Mouse (Mus musculus): Measurements from ENCODE around the gene Nxf1. TPM values are rescaled to one million over a fixed set of nuclear protein-coding genes. Genes with fewer than 3 reads are reported as not detected.
A peak's percentile ranks its signal among the peaks of the same experiment; 100 is the strongest.

The Nxf1 gene
- polyA plus RNA-seq, 1 experiment from 2014 or later: 54.5 TPM

DNA sequence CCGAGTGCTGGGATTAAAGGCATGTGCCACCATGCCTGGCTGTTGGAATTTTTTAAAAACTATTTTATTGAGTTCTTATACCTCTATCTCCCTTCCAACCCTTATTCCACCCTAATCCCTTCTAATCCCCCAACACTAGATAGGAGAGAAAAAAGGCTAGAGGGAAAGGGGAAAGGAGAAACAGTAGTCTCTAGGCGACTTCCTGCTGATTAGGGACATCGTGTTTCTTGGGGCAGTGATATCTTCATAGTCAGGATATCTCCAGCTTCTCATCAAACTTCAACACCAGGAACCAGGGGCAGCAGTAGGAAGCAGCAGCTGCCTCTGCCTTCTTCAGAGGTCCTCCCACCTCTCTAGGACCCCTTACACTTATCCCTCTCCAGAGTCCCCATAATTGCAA, 22.5 kb upstream of the Nxf1 start:
- no peak for ATAC-seq
- TF ChIP-seq CTCF (IDR thresholded peaks at IDR 0.05; ENCODE audit: low read depth): no peak
- no peak overlapping the region for H3K27ac ChIP-seq (ENCODE audit: low read depth, low read length)

GRCm38 (mm10) chr19:8735389-8736159, 21.3 kb upstream of the Nxf1 start, which contains the start of gene Wdr74:
Gene Wdr74 (plus strand): TSS chr19:8735827.
- TF ChIP-seq CTCF (IDR thresholded peaks at IDR 0.05; ENCODE audit: low read depth): no peak
- WGBS: under 1% methylated on average over 32 of the region's 32 CpGs

More for the DNA sequence above, 22.5 kb upstream of the Nxf1 start:
- Histone ChIP-seq H3K4me2 (replicated peaks; ENCODE audit: low read depth) (no peak overlapping the region), H3K27me3 (replicated peaks; ENCODE audit: control insufficient read depth, insufficient read depth, low read length) (no peaks in the 10 kb centered on the region), H3K9me3 (ENCODE audit: control insufficient read depth) (no peaks in the 10 kb centered on the region), H3K4me1 (replicated peaks; ENCODE audit: control insufficient read depth, insufficient read depth, low read length) (no peaks in the 10 kb centered on the region), H3K9ac (ENCODE audit: low read depth, low read length) (no peak overlapping the region), H3K36me3 (ENCODE audit: control insufficient read depth, insufficient read depth) (peaks cover 14% of the 10 kb centered on the region), H3K4me3 (ENCODE audit: low read depth, low read length) (no peak overlapping the region)
- 59% methylated on average over 3 of the region's 3 CpGs for WGBS

DNA sequence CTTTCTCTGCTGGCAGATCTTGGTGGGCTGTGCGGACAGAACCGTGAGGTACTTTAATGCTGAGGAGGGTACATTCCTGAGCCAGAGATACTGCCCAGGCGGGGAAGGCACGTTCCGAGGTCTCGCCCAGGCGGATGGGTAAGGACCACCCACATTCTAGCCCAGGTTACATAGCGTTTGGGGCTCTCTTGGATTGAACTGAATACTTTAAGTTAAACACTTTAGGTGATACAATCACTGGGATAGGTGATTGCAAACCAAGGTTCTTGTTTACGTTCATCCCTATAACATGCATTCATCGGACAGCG, 20.8 kb upstream of the Nxf1 start:
- H3K4me3 ChIP-seq (ENCODE audit: low read depth, low read length): peak overlapping the region; percentile 94
- peak overlapping the region; percentile 74 for H3K27ac ChIP-seq (ENCODE audit: low read depth, low read length)
- no peak for TF ChIP-seq CTCF (IDR thresholded peaks at IDR 0.05; ENCODE audit: low read depth)
- no peaks in the 10 kb centered on the region for H3K9me3 ChIP-seq (ENCODE audit: control insufficient read depth)
- peaks cover 27% of the 10 kb centered on the region for H3K36me3 ChIP-seq (ENCODE audit: control insufficient read depth, insufficient read depth)
- peak overlapping the region; percentile 71 for H3K9ac ChIP-seq (ENCODE audit: low read depth, low read length)
- no peaks in the 10 kb centered on the region for H3K4me1 ChIP-seq (replicated peaks; ENCODE audit: control insufficient read depth, insufficient read depth, low read length)
- 1% methylated on average over 11 of the region's 11 CpGs for WGBS
- H3K4me2 ChIP-seq (replicated peaks; ENCODE audit: low read depth): peak overlapping the region; percentile 95
- ATAC-seq: peak; percentile 38; the same call in 1 of the 2 replicates
- H3K27me3 ChIP-seq (replicated peaks; ENCODE audit: control insufficient read depth, insufficient read depth, low read length): no peaks in the 10 kb centered on the region

More at GRCm38 (mm10) chr19:8735389-8736159, 21.3 kb upstream of the Nxf1 start, which contains the start of gene Wdr74:
- ATAC-seq: peak; percentile 87
- Histone ChIP-seq H3K4me3 (ENCODE audit: low read depth, low read length) (peak within 1 kb of the TSS; percentile 94), H3K4me2 (replicated peaks; ENCODE audit: low read depth) (peak within 1 kb of the TSS; percentile 95), H3K9ac (ENCODE audit: low read depth, low read length) (peak within 1 kb of the TSS; percentile 71), H3K4me1 (replicated peaks; ENCODE audit: control insufficient read depth, insufficient read depth, low read length) (no peaks in the 10 kb centered on the region), H3K9me3 (ENCODE audit: control insufficient read depth) (no peaks in the 10 kb centered on the region), H3K27me3 (replicated peaks; ENCODE audit: control insufficient read depth, insufficient read depth, low read length) (no peaks in the 10 kb centered on the region), H3K27ac (ENCODE audit: low read depth, low read length) (peak within 1 kb of the TSS; percentile 74), H3K36me3 (ENCODE audit: control insufficient read depth, insufficient read depth) (peaks cover 27% of the 10 kb centered on the region)

DNA sequence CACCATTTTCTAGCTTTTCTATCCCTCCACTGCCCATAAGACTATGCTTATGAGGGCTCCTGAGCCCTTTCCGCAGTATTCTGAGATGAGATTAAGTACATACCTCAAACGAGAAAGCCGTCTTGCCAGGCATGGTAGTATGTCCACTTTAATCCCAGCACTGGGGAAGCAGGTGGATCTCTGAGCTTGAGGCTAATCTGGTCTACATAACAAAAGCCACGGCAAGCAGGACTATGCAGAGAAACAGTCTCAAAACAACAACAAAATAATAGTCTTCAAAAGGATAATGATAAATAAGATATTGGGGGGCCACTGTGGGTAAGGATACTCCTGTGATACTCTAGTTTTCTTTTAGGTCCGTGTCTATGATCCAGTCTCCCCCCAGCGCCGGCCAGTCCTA, 18.0 kb upstream of the Nxf1 start:
- H3K27ac ChIP-seq (ENCODE audit: low read depth, low read length): no peak overlapping the region
- 89% methylated on average over 7 of the region's 7 CpGs for WGBS
- H3K9me3 ChIP-seq (ENCODE audit: control insufficient read depth): no peaks in the 10 kb centered on the region
- no peak for TF ChIP-seq CTCF (IDR thresholded peaks at IDR 0.05; ENCODE audit: low read depth)
- H3K4me3 ChIP-seq (ENCODE audit: low read depth, low read length): no peak overlapping the region
- 0 out of 2 replicates have a peak, but pooled peaks cover 5% of the 10 kb centered on the region for H3K4me1 ChIP-seq (replicated peaks; ENCODE audit: control insufficient read depth, insufficient read depth, low read length)
- ATAC-seq: no peak
- H3K4me2 ChIP-seq (replicated peaks; ENCODE audit: low read depth): no peak overlapping the region
- no peak overlapping the region for H3K9ac ChIP-seq (ENCODE audit: low read depth, low read length)
- no peaks in the 10 kb centered on the region for H3K27me3 ChIP-seq (replicated peaks; ENCODE audit: control insufficient read depth, insufficient read depth, low read length)
- H3K36me3 ChIP-seq (ENCODE audit: control insufficient read depth, insufficient read depth): peaks cover 35% of the 10 kb centered on the region

DNA sequence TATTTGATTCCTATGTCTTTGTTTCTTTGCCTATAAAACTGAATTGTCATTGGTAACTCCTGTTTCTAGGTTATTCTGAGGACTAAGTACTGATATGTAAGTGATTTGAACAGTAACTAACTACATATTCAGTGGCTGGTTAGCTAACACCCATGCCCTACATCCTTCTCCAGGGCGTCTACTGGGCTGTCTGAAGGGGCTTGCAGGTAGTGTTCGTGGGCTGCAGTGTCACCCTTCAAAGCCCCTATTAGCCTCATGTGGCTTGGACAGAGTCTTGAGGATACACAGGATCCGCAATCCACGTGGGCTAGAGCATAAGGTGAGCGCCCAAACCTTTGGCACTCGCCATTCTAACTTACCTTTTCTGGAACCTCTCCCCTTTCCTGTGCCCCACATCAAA, 17.2 kb upstream of the Nxf1 start:
- Histone ChIP-seq H3K4me2 (replicated peaks; ENCODE audit: low read depth) (no peak overlapping the region), H3K4me3 (ENCODE audit: low read depth, low read length) (no peak overlapping the region), H3K27ac (ENCODE audit: low read depth, low read length) (no peak overlapping the region), H3K9me3 (ENCODE audit: control insufficient read depth) (no peaks in the 10 kb centered on the region), H3K9ac (ENCODE audit: low read depth, low read length) (no peak overlapping the region), H3K27me3 (replicated peaks; ENCODE audit: control insufficient read depth, insufficient read depth, low read length) (no peaks in the 10 kb centered on the region), H3K36me3 (ENCODE audit: control insufficient read depth, insufficient read depth) (peaks cover 39% of the 10 kb centered on the region), H3K4me1 (replicated peaks; ENCODE audit: control insufficient read depth, insufficient read depth, low read length) (0 out of 2 replicates have a peak, but pooled peaks cover 5% of the 10 kb centered on the region)
- no peak for TF ChIP-seq CTCF (IDR thresholded peaks at IDR 0.05; ENCODE audit: low read depth)
- WGBS: 90% methylated on average over 6 of the region's 6 CpGs
- no peak for ATAC-seq

DNA sequence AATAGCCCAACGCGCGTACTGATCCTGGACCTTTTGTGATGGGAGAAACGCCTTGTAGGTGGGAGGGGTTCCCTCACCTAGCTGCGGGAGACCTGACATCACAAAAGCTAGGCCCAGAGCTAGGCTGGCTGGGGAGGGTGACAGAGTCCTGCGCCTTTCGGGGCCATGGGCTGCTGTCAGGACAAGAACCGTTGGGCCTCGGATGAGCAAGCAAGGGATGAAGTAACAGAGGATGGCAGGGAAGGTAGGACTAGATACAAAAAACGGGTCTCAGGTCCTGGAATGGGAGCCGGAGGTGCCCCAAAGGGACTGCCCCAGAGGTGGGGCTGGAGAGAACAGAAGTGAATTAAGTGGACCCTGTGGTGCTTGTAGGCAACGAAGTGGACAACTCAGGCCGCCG, 16.3 kb upstream of the Nxf1 start, which contains the start of gene 1700092M07Rik:
1700092M07Rik (plus strand) TSS at position 116 of the 400 bp plus-strand sequence.
- no peaks in the 10 kb centered on the region for H3K9me3 ChIP-seq (ENCODE audit: control insufficient read depth)
- H3K36me3 ChIP-seq (ENCODE audit: control insufficient read depth, insufficient read depth): peaks cover 48% of the 10 kb centered on the region
- 61% methylated on average over 14 of the region's 14 CpGs for WGBS
- H3K9ac ChIP-seq (ENCODE audit: low read depth, low read length): peak within 1 kb of the TSS; percentile 91
- H3K4me1 ChIP-seq (replicated peaks; ENCODE audit: control insufficient read depth, insufficient read depth, low read length): 0 out of 2 replicates have a peak, but pooled peaks cover 5% of the 10 kb centered on the region
- peak within 1 kb of the TSS; percentile 93 for H3K27ac ChIP-seq (ENCODE audit: low read depth, low read length)
- no peak for TF ChIP-seq CTCF (IDR thresholded peaks at IDR 0.05; ENCODE audit: low read depth)
- no peak for ATAC-seq
- H3K4me2 ChIP-seq (replicated peaks; ENCODE audit: low read depth): peak within 1 kb of the TSS; percentile 80
- H3K27me3 ChIP-seq (replicated peaks; ENCODE audit: control insufficient read depth, insufficient read depth, low read length): no peaks in the 10 kb centered on the region
- peak within 1 kb of the TSS; percentile 83 for H3K4me3 ChIP-seq (ENCODE audit: low read depth, low read length)
